Mouse (Mus musculus) liver, embryonic 14.5 days (tissue): Measurements from ENCODE around the gene Ift140.

Source experiments
- CTCF ChIP-seq: IDR thresholded peaks from 2 replicates; pipeline ENCODE4 v1.5.1; 2016; ENCODE audit warnings: antibody characterized with exemption, low read depth, control low read depth
- EP300 ChIP-seq: IDR thresholded peaks from 2 replicates; pipeline ENCODE4 v1.6.1; 2016; ENCODE audit warnings: antibody characterized with exemption, low read depth

DNA sequence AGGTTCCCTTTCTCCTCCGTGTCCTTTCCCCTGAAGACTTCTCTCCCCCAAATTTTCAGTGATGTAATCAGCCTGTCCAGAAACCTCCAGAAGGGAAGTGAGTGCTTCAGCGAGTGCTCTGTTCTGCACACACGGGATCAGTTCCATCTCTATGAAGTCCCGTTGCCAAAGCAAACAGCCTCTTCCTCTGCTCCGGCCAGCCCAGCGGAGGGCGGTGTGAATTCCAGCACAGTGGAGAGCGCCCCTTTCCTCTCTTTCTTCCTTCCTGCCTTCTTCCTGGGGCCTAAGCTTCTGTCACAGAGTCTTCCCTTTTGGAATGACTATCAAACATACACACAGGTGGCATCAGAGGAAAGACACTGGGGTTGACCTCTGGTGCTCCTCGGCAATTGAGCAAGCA is 48.5 kb downstream of the Ift140 start:
- TF ChIP-seq EP300 (no peak), CTCF (no peak)
